Mouse (Mus musculus) urinary bladder, adult 2 months (tissue): Measurements from ENCODE around the gene Snx29. TPM values are rescaled to one million over a fixed set of nuclear protein-coding genes. Genes with fewer than 3 reads are reported as not detected.

Source experiments
- DNase-seq: peaks from one replicate; pipeline ENCODE4 v3.0.0; 2022; ENCODE audit warnings: low spot score
- polyA plus RNA-seq: library from polyadenylated mRNA; depleted of rRNA; stranded (reverse); fragments of >200 nt; gene quantifications from 2 replicates; pipeline ENCODE4 v1.2.3, GENCODE M21; 2012

The Snx29 gene
- polyA plus RNA-seq, 1 experiment, result 8.1 TPM

DNA sequence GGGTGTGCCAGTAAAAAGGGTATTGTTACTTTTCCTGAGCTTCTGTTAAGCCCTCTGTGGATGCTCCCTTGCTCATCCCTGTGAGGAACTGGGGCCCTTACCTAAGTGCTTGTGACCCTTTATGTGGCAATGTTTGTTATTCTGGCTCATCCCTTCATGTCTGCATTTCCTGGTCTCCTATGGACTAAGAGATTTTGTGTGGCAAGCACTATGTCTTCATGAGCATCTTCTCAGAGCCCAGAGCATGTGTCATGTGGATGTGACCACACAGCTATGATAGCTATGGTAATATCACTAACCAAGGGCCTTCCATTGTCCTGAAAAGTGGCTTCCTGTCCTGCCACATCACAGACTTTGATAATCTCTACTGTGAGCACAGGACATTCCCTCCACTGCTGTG is 315.1 kb downstream of the Snx29 start:
- DNase-seq, result no peak

DNA sequence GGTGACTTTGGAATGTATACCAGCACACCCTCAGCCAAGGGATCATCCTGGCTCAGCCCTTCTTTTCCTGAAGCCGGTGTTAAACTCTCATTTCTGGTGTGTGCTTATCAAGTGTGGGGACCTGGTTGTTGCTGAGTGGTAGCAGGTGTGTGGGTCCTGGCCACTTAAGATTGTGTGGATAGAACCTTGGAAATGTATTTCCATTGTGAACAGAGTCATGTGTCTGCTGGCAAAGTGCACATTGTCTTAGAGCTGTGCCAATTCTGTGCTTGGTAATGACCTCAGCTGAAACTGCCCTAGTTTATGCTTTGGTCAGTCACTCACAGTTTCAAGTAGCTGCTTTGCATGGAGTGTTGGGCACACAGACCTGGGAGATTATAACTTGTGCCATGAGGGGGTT is 316.0 kb downstream of the Snx29 start:
- DNase-seq, result no peak

DNA sequence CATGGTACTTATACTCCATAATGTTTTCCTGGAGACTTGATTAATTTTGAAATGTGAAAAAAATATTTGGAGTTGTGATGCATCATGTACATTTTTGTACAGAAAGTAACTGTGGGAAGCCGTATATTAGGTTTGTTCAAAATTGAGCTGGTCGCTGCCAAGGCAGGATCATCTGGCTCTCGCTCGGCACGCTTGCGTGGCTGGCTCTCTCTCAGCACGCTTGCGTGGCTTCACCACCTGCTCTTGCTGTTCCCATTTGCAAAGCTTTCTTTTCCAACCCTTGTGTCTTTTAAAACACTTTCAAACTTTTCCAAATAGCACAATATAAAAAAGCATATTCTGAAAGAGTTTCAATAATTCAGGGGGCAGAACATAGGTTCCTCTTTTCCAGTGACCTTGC is 317.2 kb downstream of the Snx29 start:
- no peak for DNase-seq

DNA sequence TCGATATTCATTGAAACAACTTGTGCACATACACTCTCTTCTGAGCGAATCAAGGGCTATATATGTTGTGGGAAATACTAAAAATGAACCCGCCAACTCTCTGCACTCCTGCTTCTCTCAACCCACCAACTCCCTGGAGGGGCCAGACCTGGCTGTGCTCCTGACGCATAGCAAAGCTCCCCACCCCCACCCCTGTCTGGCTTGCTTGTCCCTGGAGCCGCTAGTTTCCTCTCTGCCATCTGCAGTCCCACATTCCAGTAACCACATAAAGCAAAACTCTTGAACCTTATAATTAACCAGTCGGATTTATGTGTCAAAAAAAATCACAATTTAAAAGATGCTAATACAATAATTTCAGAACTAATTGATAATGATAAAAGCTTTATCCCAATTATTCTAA is 320.9 kb downstream of the Snx29 start:
- no peak for DNase-seq

DNA sequence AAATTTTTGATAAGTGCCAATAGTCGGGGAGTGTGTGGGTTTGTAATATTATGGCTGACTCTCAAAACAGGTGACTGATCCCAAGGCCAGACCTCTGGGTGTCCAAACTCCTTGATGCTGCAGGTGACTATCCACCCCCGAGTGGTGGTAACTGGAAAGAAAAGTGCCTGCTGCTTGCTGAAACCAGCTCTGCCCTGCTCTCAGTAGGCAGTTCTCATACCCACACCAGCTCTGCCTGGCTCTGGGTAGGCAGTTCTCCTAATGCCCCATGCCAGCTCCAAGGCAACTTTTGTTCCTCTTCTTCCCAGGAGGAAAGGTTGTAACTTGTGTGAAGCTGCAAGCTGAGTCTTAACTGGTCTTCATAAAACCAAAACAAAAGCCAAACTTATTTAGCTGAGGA is 321.7 kb downstream of the Snx29 start:
- no peak for DNase-seq

DNA sequence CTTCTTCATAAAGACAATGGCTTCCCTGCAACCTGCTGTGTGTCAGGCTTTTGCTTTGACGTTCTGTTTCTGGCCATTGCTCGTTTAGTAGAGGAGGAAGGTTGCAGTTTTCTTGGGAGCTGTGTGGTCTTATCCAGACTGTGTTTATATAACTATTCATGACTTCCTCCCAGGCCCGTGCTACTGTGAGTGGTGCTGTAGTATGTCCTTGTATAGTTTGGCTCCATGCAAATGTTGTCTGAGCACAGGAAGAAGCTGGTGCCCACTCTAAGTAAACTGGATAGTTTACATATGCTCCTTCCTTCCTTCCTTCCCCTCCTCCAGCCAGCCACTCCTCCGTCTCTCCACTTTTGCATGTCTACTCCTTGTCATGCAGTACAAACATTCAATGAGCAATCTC is 323.0 kb downstream of the Snx29 start:
- DNase-seq, result no peak

DNA sequence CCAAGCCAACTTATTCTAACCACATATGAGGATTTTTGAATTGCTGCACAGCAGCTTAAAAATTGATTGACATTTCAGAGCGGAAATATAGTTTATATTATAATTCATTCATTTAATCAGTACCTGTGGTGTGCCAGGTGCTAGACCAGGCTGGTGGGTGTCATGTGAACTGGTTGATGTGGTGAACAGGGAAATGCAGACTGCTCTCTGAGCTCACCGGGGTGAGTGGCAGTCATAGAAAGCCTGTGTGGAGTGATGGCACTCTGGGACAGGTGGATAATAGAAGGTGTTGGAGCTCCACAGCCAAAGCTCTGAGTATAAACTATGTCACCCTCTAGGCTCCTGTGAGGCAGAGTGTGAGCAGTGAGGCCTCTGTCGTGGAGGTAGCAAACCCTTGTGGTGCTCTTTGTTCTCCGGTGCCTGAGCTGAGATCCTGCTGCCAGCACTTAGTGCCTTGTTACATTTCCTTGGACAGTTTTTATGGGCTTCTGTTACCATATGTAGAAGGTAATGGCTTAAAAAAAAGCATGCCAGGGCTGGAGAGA is 324.1 kb downstream of the Snx29 start:
- DNase-seq, result no peak

DNA sequence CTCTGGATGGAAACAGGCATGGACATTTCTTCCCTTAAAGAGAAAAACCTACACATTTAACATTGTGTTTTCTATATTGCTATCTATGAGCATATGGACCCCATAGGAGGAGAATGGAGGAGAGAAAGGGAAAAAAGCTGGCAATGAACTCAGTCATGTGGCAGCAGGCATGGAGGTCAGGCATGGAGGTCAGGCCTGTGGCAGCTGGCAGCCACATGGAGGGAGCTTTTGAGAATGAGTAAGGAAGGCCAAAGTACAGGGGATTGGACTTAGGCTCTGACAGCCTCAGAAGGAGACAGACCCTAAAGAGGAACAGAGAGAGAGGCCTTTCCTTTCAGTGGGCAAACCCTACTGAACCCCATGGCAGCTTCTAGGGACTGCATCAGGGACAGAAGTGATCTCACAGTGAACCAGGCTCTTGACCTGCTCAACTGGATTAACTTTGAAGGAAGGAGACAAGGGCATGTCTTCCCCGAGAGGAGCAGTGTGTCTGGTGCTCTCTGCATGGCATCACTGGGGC is 325.5 kb downstream of the Snx29 start:
- no peak for DNase-seq

DNA sequence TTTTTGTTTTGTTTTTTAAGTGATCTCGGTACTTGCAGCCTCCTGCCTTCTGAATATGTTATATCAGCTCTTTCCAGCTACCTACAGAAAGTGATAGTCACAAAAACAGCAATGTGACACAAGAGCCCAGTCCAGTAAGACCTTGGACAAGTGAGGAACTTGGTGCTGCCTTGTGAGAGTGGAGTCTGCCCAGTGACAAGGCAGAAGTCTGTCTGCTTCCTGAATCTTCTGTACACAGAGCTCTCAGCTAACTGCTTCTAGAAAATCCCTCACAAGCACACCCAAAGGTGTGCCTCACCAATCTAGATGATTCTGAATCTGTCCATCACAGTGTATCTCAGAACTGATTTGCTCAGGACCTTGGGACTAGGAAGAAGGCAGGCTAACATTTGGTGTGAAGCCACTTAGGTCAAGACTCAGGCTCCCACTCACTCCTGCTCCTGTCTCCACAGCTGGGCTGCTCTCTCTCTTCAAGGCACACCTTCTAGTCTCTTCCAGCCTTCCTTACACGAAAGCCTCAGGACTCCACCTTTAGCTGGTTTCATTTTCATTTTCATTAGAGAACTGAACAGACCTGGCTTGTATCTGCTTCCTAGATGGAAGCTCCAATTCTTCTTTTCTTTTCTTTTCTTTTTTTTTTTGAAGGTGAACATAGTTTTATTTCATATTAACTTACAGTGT is 330.1 kb downstream of the Snx29 start:
- DNase-seq, result no peak

DNA sequence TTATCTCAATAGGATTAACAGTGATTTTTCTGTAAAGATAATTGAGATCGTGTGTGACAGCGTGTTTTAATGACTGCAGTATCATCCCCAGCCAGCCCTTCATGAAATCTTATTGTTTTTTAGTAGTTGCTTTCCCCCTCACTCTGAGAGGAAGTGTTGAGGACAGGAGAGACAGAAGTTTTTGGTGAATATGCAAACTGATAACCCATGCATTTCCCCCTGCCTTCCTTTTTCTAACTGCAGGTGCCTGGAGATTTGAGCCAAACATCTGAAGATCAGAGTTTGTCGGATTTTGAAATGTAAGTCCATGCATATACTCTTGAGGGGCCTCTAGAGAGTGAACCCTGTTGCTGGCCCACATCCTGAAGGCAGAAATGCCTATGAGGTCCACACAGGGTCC is 333.2 kb downstream of the Snx29 start:
- no peak for DNase-seq

DNA sequence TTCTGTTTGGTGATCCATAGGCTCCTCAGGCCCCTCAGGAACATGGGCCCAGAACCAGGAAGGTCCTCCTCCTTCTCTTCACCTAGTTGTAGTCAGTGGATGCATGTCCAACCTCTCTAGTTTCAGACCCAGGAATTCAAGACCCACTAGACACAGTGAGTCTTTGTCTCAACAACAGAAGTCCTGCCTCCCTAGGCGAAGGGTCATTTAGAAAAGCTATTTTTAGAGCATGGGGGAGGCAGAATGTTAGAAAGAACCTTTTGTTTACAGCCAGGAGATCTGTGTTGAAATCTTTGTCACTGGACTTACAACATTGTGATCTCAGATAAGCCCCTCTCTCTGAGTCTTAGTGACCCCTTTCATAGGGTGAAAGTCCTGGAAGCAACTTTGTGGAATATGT is 334.4 kb downstream of the Snx29 start:
- DNase-seq, result no peak

DNA sequence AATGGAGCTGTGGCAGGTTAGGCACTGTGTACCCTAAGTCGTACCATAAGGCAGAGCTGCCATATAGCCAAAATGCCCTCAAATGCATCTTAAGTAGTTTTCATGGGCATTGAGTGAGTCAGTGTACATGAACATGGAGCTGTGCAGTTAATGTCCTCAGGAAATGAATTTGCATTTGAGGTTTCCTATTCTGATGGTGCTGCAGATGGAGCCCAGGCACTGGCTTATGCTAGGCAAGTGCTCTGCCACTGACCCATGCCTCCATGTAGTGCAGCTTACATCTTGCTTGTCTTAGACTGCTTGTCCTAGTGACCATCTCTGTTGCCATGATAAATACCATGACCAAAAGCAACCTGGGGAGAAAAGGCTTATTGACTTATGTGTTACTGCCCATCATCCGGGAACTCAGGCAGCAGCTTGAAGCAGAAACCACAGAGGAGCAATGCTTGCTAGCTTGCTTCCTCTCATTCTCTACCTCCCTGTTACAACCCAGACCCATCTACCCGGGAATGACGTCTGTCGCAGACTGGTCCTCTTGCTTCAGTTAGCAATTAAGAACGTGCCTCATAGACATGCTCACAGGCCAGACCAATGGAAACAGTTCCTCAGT is 336.5 kb downstream of the Snx29 start:
- no peak for DNase-seq

DNA sequence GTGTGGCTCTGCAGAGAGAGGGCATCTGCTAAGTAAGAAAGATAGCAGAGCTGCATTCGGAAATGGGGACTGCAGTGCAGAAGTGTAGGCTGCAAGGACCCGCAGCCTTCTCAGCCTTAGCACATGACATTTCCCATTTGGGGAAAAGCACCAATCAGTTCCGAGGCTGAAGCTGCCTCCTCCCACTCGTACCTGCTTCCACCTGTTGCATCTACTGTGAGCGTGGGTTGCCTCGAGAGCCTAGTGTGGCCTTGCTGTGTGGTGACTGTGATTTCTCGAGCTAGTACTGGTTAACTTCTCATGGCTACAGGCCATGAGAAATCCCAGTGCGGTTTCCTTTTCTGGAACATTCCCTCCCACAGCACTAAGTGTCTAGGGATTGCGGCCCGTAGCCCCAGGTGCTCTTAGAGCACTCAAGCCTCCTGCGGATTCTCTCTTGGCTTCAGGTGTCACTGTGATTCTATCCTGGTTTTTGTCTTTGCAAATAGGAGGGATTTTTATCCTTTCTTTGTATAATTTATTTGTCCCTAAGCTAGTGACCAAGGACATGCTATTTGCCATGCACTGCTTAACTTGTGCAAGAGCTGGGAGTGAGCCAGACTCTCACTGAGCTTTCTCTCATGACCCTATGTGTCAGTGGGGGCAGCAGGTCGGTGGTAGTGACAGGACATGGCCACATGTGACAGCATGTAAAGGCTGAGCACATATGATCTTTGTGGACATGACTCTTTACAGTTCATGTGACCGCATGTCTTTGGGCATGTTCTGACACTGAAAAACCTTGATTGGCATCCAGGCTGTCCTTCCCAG is 342.4 kb downstream of the Snx29 start:
- DNase-seq, result no peak

DNA sequence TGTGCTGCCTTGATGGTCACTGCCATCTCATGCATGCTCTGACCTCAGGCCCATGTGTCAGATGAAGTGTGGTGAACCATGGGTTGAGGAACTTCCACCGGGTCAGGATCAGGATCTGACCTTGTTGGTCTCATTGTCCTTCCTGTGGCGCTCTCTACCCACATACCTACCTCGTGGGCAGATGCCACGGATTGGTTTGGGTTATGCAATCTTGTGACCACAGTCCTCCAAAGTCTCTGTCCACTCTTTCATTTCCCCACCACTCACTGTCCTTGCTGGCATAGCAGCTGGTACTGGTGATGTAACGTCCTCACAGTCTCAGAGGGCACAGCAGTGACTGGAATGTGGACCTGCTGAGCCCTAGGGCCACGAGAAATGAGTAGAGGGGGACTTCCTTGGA is 343.2 kb downstream of the Snx29 start:
- DNase-seq, result no peak

DNA sequence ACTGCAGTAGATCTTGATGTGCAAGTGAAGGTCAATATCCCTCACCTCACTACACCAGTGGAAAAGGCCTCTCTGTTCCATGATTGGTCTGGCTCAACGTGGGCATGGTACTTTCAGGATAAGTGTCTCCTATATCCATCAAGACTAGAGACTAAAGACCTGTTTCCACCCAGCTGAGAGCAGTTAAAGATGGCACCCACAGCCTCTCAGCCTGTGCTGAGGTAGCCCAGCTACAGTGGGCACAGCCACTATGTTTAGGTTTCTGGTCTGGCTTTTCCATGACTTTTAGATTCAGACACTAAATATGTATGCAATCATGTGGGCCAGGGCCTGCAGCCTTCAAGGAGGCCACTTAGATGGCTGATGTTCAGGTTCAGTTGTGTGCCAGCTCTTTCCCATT is 345.7 kb downstream of the Snx29 start:
- DNase-seq, result no peak

DNA sequence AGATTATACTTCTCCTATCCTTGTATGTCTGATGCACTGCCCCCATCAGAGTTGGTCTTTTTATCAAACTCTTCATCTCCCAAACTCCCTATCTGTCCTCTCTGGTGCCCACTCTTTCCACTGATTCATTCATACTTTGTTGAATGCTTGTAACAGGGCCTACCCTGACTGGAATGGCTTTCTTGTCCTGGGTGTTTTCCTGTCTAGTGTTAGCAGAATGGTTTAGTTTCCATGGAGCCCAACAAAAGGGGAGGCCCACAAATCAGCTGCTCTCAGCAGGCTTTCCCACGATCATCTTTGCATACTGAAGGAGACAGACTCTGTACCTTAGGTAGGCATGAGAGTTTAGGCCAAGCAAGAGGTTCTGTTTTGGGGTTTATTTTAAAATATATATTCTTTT is 346.2 kb downstream of the Snx29 start:
- no peak for DNase-seq

DNA sequence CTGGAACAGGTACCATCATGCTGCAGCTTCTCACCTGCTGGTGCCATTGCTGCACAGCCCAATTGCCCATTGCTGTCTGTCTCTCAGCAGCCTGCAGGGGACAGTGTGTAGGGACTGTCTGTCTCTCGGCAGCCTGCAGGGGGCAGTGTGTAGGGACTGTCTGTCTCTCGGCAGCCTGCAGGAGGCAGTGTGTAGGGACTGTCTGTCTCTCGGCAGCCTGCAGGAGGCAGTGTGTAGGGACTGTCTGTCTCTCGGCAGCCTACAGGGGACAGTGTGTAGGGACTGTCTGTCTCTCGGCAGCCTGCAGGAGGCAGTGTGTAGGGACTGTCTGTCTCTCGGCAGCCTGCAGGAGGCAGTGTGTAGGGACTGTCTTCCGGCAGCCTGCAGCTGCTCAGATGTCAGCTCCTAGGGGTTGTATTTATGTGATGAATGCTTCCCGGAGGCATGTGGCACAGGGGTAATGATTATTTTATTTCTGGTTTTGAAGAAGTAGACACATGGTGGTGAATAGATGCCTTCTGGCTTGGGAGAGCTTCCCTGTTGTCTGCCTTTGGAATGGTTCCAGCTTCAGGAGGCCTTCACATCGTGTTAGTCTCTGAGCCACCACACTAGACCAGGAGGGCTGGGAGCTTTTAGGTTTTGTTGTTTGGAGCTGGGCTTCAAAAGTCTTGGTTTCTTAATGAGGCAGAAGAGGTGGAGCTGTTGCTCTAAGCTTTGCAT is 347.7 kb downstream of the Snx29 start:
- no peak for DNase-seq

DNA sequence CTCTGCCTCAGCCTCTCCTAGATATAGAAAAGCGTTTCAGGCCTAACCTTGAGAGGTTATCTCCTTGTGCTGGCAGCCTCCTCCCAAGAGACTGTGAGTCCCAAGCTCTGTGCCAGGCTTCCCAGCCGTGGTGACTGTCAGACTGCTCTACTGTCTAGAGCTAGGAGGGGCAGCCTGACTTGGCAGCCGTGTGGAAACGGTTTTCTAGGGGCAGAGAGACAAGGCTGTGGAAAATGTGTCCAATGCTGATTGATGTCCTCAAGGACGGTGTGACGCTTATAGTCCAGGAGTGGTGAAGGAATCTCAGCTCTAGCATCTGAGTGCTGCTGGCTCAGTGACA is 348.2 kb downstream of the Snx29 start:
- DNase-seq, result no peak

DNA sequence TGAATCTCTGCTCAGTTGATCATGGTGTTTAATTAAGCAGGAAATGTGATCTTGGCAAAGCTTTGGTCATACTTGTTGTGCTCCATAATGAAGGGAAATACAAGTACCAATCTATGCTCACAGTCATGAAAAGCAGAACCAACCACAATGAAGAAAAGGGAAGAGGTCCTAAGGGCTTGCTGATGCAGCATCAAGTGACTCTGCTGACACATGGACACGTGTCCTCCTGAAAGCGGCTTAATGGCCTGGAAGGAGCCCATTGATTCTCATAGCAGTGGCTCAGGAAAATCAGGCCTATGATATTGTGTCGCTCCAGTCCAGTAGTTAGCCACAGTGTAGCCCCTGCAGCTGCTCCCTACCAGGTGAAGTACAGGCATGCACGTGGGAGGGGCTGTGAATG is 353.3 kb downstream of the Snx29 start:
- no peak for DNase-seq

DNA sequence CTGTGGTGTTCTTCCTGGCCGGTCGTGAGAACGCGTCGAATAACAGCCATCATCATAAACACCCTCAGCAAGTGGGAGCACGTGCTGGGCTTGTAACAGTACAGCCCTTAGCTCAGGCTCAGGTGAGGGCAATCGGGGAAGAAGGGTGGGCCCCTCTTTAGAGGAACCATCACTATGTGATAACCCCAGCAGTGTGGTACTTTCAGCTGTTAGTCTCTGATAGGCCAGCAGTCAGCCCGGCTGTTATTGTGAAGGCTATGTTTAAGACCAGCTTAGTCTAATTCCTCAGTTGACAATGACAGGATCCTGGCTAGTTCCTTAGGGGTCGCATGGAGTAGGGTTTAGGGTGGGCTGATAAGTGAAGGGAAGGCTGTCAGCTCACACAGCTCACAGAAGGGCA is 362.6 kb downstream of the Snx29 start:
- no peak for DNase-seq

DNA sequence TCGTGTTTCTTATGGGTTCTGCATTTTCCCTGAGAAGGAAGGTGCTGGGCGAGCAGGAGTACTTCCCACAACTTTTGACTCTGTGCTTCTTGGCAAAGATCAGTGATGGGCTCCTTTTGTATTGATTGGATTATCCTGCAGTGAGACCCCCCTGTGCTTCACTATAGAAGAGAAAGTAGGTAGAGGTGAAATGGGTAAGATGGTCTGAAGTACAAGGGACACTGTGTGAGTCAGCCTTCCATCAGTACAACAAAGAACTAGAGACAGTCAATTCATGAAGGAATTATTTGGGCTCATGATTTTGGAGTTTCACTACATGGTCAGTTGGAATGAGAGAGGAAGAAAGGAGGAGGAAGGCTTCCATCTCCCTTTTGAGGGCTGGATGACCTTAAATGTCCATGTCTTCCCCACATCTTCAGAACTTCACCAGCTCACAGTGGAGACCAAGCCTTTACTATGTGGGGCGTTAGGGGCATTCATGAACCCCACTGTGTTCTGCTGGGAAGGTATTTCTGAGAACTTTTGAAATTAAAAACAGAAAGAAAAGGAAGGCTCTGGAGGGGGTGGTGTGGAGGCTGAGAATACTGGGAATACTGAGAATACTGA is 363.1 kb downstream of the Snx29 start:
- no peak for DNase-seq

DNA sequence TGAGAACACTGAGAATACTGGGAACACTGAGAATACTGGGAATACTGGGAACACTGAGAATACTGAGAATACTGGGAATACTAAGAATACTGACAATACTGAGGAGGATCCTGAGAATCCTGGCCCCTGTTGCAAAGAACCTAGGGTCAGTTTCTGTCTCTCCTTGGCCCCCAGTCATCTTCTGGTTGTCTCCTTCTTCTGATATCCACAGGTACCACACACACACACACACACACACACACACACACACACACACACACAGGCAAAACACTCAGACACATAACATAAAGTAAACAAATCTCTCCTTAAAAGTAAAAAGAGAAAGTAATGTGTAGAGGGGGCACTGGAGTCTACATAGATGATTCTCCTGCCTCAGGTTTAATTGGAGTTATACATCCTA is 365.1 kb downstream of the Snx29 start:
- no peak for DNase-seq
